Mouse (Mus musculus): ENCODE measurements around the gene Arnt.

Gene Arnt

DNA sequence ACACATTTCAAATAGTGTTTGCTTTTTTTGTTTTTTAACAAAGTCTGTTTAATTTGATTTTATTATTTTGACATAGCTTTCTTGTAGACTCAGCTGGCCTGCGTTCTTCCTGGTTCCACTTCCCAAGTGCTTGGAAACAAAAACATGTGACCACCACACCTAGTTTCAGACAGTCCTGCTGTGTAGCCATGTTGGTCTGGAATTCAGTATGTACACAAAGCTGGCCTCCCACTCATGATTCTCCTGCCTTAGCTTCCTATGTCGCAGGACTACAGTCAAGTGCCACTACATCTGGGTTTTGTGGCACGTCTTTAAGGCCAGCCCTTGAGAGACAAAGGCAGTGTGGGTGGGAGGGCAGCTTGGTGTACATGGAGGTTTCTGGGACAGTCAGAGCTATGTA lies 16.7 kb downstream of the Arnt start:
- DNase-seq (ENCODE audit: extremely low spot score, low read depth, low spot score), result no peak

DNA sequence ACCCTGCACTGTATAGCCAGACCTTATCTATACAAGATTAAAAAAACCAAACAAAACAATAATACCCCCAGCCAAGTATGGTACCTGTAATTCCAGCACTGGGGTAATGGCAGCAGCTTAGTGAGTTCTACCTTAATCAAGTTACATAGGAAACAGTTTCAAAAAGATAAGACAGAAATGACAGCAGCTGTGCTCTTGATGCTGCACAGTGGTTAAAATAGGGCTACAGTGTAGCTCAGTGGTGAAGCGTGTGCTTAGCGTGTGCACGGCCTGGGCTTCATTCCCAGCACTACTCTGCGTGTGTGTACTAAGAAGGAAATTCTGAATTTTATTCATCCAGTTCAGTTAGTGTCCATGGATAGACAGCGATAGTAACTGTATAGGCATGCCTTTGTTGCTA lies 22.2 kb downstream of the Arnt start:
- no peak for DNase-seq (ENCODE audit: extremely low spot score, low read depth, low spot score)

DNA sequence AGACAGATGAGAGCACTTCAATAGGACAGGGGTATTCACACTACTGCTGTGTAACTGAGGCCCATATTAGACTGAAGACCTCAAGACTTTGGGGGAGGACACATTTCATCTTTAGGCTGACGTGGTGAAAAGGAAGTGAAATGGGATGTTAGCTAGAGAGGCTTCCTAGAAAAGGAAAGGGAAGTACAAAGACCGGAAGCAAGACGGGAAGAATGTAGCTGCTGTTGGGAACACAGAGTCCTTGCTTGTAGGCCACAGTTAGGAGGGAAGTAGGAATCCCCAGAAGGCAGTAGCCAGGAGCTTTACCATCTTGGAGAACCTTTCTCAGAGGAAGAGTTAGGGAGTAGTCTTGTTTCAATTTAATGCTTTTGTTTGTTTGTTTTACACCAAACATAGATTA lies 23.6 kb downstream of the Arnt start:
- DNase-seq (ENCODE audit: extremely low spot score, low read depth, low spot score), result no peak

DNA sequence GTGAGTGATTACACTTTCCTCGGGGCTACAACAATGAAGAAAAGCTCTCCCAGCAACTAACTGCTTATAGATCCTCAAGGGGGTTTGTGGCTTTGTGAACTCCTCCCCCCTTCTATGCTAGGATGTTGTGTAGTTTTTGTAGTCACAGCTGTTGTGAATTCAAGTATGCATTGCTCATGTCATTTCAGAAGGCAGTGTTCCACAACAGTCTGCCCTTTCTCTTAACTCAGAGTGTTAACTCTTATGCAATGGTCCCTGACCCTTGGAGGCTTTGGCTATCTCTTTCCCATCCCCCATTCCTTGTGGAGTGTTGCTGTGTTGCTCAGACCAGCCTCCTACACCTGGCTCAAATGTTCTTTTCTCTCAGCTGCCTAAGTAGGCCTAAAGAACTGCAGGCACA lies 25.2 kb downstream of the Arnt start:
- no peak for DNase-seq (ENCODE audit: extremely low spot score, low read depth, low spot score)

DNA sequence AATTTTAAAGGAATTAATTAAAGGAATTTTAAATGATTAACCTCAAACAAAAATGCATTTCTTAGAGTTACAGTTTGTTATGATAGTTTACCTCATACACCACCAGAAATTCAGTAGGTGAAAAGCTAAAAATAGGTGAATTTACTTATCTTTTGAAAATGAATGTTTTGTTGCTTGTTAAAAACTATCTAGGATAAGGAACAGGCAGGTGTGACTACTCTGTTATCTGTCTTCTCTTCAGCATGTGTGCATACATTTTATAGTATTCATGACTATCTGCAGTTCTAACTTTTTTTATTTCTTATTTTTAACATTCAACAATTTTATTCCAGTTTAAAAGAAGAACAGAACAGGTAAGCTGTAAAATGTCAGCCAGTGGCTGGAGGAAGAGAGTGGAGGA lies 29.7 kb downstream of the Arnt start:
- DNase-seq (ENCODE audit: extremely low spot score, low read depth, low spot score), result no peak

DNA sequence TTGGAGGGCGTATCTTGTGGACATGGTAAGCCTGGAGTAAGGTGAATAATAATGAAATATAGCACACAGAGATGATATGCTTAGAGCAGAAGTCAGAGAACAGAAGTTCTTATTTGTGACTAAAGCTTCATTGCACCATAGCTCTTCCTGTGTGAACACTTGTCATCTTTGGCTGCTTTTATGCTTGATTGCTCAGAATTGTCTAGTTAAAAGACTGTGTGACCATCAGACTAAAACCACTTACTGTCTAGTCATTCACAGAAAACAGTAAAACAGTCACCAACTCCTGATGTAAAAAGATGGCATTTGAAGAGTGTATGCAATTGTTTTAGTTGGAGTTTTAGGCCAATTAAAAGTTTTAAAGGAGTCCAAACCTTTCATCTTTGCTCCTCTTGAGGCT lies 44.8 kb downstream of the Arnt start:
- DNase-seq (ENCODE audit: extremely low spot score, low read depth, low spot score), result no peak

DNA sequence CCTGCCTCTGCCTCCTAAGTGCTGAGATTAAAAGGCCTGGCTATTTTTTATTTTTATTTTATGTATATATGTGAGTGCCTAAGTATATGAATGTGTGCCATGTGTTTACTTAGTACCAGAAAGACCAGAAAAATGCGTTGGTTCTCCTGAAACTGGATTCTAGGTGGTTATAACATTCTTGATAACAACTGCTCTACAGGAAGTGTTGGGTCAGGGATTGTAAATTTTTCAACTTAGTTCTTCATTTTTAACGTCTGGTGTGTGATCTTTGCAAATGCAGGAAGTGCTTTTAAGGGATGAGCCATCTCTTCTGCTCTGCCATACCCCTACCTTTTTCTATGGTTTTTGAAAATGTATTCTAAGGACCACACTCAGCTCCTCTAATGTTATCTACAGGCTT lies 52.2 kb downstream of the Arnt start:
- no peak for DNase-seq (ENCODE audit: extremely low spot score, low read depth, low spot score)

DNA sequence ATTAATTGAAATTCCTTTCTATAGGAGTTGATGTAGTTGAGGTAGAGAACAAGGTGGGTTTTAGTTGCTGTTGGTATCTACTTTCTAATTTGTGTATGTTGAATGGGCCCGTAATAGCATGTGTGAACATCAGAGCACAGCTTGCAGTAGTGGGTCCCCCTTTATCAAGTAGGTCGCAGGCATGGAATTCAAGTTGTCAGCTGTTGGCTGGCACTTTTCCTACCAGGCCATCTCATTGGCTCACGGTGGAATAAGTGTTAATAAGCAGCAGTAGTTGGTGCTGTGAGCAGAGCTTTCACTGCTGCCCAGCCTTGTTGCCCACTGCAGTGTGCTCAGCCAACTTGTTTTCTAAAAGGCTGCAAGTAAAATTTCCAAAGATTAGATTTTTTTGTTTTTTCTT lies 54.5 kb downstream of the Arnt start:
- no peak for DNase-seq (ENCODE audit: extremely low spot score, low read depth, low spot score)

- DNase-seq (ENCODE audit: extremely low spot score, low read depth, low spot score), result no peak
Observed at GRCm38 (mm10) chr3:95490238-95490637, 56.0 kb downstream of the Arnt start.

DNA sequence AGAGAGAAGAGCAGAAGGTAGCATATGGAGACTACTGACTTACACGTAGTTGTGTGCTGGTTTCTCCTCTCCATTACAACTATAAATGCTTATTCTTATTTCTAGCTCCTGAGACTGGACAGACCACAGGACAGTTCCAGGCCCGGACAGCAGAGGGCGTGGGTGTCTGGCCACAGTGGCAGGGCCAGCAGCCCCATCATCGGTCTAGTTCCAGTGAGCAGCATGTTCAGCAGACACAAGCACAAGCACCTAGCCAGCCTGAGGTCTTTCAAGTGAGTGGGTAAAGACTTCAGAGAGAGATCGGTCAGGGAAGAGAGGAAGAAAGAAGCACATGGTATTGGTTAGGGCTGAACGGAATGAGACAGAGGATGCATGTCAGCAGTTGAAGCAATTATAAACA lies 60.2 kb downstream of the Arnt start:
- DNase-seq (ENCODE audit: extremely low spot score, low read depth, low spot score), result no peak

DNA sequence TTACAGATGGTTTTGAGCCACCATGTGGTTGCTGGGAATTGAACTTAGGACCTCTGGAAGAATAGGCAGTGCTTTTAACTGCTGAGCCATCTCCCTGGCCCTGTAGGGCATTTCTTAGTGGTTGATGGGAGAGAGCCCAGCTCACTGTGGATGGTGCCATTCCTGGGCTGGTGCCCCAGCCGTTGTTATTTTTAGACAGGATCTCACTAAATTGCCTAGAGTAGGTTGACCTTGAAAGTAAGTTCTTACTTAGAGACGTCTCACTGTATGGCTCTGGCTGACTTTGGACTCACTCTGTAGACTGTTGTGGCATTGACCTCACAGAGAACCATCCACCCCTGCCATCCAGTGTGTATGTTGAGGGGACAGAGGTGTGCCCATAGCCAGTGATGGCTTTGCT lies 64.0 kb downstream of the Arnt start:
- DNase-seq (ENCODE audit: extremely low spot score, low read depth, low spot score), result no peak

GRCm38 (mm10) chr3:95499024-95499423 lies 64.8 kb downstream of the Arnt start, which contains the start of gene Ctsk:
Ctsk (plus strand) TSS chr3:95499256.
- no peak for DNase-seq (ENCODE audit: extremely low spot score, low read depth, low spot score)

- no peak for DNase-seq (ENCODE audit: extremely low spot score, low read depth, low spot score)
Observed at GRCm38 (mm10) chr3:95499496-95500140, 65.4 kb downstream of the Arnt start.

GRCm38 (mm10) chr3:95502312-95502711 lies 68.1 kb downstream of the Arnt start:
- DNase-seq (ENCODE audit: extremely low spot score, low read depth, low spot score), result no peak

DNA sequence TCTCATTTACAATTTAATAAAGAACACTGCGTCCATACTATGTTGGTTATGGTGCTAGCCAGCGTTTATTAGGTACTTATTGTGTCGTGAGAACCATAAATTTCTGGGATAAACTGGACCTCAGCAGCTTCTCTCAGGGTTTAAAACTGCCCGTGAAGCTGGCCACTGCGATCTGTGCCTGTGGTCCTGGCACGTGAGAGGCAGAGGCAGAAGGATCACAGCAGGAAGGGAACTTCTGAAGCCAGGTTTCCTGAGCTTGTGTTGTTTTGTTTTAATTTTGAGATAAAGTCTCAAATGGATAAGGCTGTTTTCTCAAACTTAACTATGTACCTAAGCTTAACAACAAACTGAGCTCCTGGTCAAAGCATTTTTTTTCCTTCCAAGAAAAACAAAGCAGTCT lies 75.2 kb downstream of the Arnt start:
- DNase-seq (ENCODE audit: extremely low spot score, low read depth, low spot score), result no peak

DNA sequence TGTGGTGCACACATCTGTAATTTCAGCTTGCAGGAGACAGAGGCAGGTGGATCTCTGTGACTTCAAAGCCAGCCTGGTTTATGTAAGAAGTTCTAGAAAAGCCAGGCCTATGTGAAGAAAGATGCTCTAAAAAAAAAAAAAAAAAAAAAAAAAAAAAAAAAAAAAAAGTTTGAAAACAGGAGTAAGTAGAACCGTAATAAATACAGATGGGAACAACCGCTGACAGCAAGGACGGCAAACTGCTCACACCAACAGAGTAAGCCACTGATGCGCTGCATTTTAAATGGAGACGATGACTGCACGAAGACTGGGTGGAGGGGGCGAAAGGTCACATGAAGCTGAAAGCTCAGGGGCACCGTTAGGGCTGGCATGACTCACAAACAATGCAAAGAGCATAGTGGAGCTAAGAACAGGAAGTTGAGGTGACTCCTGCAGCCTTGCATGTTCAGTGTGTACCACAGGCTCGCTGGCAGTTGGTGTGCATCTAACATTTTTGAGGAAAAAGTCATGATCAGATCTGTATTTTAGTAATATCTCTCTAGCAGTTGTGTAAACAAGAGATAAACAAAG lies 77.5 kb downstream of the Arnt start:
- no peak for DNase-seq (ENCODE audit: extremely low spot score, low read depth, low spot score)

GRCm38 (mm10) chr3:95516614-95517041 lies 82.4 kb downstream of the Arnt start:
- DNase-seq (ENCODE audit: extremely low spot score, low read depth, low spot score), result no peak

- DNase-seq (ENCODE audit: extremely low spot score, low read depth, low spot score), result no peak
Observed at GRCm38 (mm10) chr3:95517493-95517898, 83.3 kb downstream of the Arnt start.

DNA sequence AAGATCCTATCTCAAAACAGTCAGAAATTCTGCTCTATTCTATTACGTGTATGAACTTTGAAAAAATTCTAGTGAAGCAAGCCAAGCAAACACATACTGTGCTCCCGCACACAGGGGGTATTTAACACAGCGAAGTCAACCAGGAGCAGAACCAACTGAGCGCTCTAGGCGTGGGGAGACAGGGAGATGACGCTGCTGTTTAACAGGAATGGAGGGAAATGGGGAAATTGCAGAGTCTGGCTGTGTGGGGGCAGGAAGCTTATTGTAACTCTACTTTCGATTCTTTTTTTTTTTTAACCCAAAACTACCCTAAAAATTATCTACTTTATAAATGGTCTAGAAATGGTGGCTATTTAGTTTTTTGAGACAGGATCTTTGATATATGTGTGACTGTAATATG lies 84.7 kb downstream of the Arnt start:
- no peak for DNase-seq (ENCODE audit: extremely low spot score, low read depth, low spot score)

DNA sequence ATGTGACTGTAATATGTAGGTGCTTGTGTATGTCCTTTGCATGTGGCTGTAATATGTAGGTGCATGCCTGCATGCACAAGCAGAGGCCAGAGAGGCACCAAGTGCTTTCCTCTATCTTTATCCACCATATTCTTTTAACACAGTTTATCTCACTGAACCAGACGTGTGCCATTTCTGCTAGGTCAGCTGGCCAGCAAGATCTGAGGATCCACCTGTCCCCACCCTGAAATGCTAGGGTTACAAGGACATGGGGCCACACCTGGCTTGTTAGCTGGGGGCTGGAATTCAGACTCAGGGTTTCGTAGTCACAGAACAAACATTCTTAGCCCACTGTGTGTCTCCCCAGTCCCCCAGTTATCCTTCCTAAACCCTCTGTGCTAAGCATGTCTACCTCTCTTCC lies 85.1 kb downstream of the Arnt start:
- no peak for DNase-seq (ENCODE audit: extremely low spot score, low read depth, low spot score)

- no peak for DNase-seq (ENCODE audit: extremely low spot score, low read depth, low spot score)
Observed at GRCm38 (mm10) chr3:95520100-95520499, 85.9 kb downstream of the Arnt start.

GRCm38 (mm10) chr3:95521168-95521567 lies 87.0 kb downstream of the Arnt start:
- DNase-seq (ENCODE audit: extremely low spot score, low read depth, low spot score), result no peak

- no peak for DNase-seq (ENCODE audit: extremely low spot score, low read depth, low spot score)
Observed at GRCm38 (mm10) chr3:95523662-95524061, 89.5 kb downstream of the Arnt start.
